ENCODE assay signal across 8 mouse cellular contexts in the genomic region with DNA sequence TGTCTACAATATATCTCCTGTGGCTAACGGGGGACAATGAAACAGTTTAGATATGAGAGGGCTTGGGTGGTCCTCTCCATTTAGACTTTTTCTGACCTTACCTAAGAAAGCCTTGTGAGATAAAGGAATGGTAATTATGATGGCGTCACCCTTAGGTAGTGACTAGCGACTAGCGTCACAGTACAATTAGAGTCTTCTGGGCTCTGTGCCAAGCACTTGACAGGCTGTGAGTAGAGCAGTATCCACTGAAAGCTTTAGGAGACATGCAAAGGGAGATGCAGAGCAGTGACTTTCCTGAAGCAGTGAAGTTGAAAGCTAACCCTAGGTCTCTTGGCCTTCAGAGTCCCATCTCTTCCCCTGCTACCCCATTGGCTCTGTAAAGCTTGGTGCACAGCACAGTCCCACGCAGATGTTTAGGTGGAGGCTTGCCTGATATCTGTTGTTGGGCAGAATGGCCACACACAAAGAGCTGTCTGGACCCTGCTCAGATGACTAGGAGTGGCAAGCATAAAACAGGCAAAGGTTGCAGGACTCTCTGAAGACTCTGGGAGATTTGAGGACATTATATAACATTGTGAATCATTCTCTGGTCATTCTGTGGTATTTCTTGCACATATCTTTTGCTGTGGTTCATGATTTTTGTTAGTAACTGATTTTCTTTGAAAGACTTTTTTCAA. TPM values are rescaled to one million over a fixed set of nuclear protein-coding genes. Genes with fewer than 3 reads are reported as not detected.
A peak's percentile ranks its signal among the peaks of the same experiment; 100 is the strongest.
DNase-seq lines count a peak whose midpoint lies in the region; ATAC-seq and TF ChIP-seq lines count a peak whose summit lies in the region.
"Had no signal": no experiment of that assay in that cellular context is flagged by ENCODE, and none has a peak within 500 bp of the region (broad histone marks: within the 10 kb centered on the region; RNA-seq: fewer than 3 reads in every experiment).

No protein-coding gene starts in this region.

- WGBS in heart, embryonic 11.5 days (ENCODE audit: insufficient replicate concordance), result 24% methylated on average over 5 of the region's 5 CpGs
- WGBS in kidney, postnatal 0 days, result 48% methylated on average over 5 of the region's 5 CpGs
- 23% methylated on average over 5 of the region's 5 CpGs for WGBS in stomach, embryonic 15.5 days

- no peaks in the 10 kb centered on the region for H3K36me3 ChIP-seq in heart, embryonic 11.5 days (ENCODE audit: control insufficient read depth, insufficient read depth, low read length)
- H3K36me3 ChIP-seq in kidney, postnatal 0 days (ENCODE audit: insufficient read depth, low read length), result no peaks in the 10 kb centered on the region
- H3K36me3 ChIP-seq in stomach, embryonic 15.5 days, result no peaks in the 10 kb centered on the region; the same call in 1 of the 2 replicates

- TF ChIP-seq CTCF in kidney, postnatal 0 days (IDR thresholded peaks at IDR 0.05; ENCODE audit: low read depth), result no peak

- peaks cover 5% of the 10 kb centered on the region for H3K4me1 ChIP-seq in heart, embryonic 11.5 days (ENCODE audit: control insufficient read depth, insufficient read depth, low read length)
- no peaks in the 10 kb centered on the region; the same call in 1 of the 2 replicates for H3K4me1 ChIP-seq in kidney, postnatal 0 days (replicated peaks; ENCODE audit: insufficient read depth, low read length)
- H3K4me1 ChIP-seq in stomach, embryonic 15.5 days, result no peaks in the 10 kb centered on the region

- H3K27ac ChIP-seq in heart, embryonic 11.5 days (ENCODE audit: low read depth, low read length), result peak overlapping the region; percentile 52
- H3K27ac ChIP-seq in kidney, postnatal 0 days, result no peak overlapping the region
- H3K27ac ChIP-seq in stomach, embryonic 15.5 days, result no peak overlapping the region
- H3K27ac ChIP-seq: gastrocnemius, adult 2 months had no signal

- DNase-seq in right cerebral cortex, adult 18-20 months, result peak; percentile 25
- no peak for DNase-seq in right cerebral cortex, postnatal 36 days (ENCODE audit: low spot score in 2 of 2)
- DNase-seq in kidney, postnatal 0 days (ENCODE audit: low spot score), result peak; percentile 40
- DNase-seq in layer of hippocampus, adult 9-10 months (ENCODE audit: low spot score), result no peak
- no peak for DNase-seq in urinary bladder, postnatal 10 days (ENCODE audit: low spot score)
- DNase-seq: gastrocnemius, adult 2 months had no signal

- no peak overlapping the region for H3K9ac ChIP-seq in heart, embryonic 11.5 days (ENCODE audit: low read depth, low read length)
- no peak overlapping the region for H3K9ac ChIP-seq in kidney, postnatal 0 days (ENCODE audit: low read depth, low read length)
- no peak overlapping the region for H3K9ac ChIP-seq in stomach, embryonic 15.5 days

- H3K27me3 ChIP-seq in heart, embryonic 11.5 days (ENCODE audit: control insufficient read depth, insufficient read depth, low read length), result no peaks in the 10 kb centered on the region
- H3K27me3 ChIP-seq in kidney, postnatal 0 days (ENCODE audit: insufficient read depth, low read length), result no peaks in the 10 kb centered on the region
- H3K27me3 ChIP-seq in stomach, embryonic 15.5 days (replicated peaks), result no peaks in the 10 kb centered on the region

- no peak overlapping the region for H3K4me2 ChIP-seq in heart, embryonic 11.5 days
- no peak overlapping the region for H3K4me2 ChIP-seq in kidney, postnatal 0 days (ENCODE audit: low read length)
- H3K4me2 ChIP-seq in stomach, embryonic 15.5 days, result no peak overlapping the region

- no peaks in the 10 kb centered on the region for H3K9me3 ChIP-seq in heart, embryonic 11.5 days (replicated peaks; ENCODE audit: control insufficient read depth, low read length)
- H3K9me3 ChIP-seq in kidney, postnatal 0 days (replicated peaks; ENCODE audit: low read length), result no peaks in the 10 kb centered on the region
- no peaks in the 10 kb centered on the region for H3K9me3 ChIP-seq in stomach, embryonic 15.5 days

- no peak overlapping the region for H3K4me3 ChIP-seq in heart, embryonic 11.5 days (ENCODE audit: low read depth, low read length)
- H3K4me3 ChIP-seq in kidney, postnatal 0 days (replicated peaks; ENCODE audit: low read depth, low read length), result no peak overlapping the region
- H3K4me3 ChIP-seq in stomach, embryonic 15.5 days (replicated peaks), result no peak overlapping the region
- H3K4me3 ChIP-seq: gastrocnemius, adult 2 months had no signal

- ATAC-seq in heart, embryonic 11.5 days (replicated peaks; ENCODE audit: insufficient number of reproducible peaks, low FRiP score, low TSS enrichment), result peak; percentile 59; the same call in 1 of the 2 replicates
- ATAC-seq in kidney, postnatal 0 days (replicated peaks; ENCODE audit: low FRiP score, low read depth), result no peak
- 0 out of 2 replicates have a peak, but pooled peaks have one; percentile 54 for ATAC-seq in stomach, embryonic 15.5 days (ENCODE audit: insufficient read depth, low FRiP score, low read depth)

RNA-seq across cellular contexts. Expression of a gene that starts 48.1 kb away (rescaled TPM):
- 47.6 and 48.5 TPM in 2 replicates for polyA plus RNA-seq in heart, embryonic 11.5 days (2014; fragmentation: Nextera tagmentation; extraction: Ambion mirVana)
- polyA plus RNA-seq in kidney, postnatal 0 days (2015; fragmentation: Nextera tagmentation; extraction: Ambion mirVana), result 24.1 and 24.5 TPM in 2 replicates
- polyA plus RNA-seq in stomach, embryonic 15.5 days (2015; fragmentation: Nextera tagmentation; extraction: Ambion mirVana), result 21.6 and 27.9 TPM in 2 replicates

Comparison
In these comparisons a context has a peak if more than half of its experiments do, and no peak if none do; other contexts are left out.
1. DNase-seq: peak in right cerebral cortex, adult 18-20 months (single experiment) and kidney, postnatal 0 days (single experiment); none in right cerebral cortex, postnatal 36 days (0 of 2), layer of hippocampus, adult 9-10 months (single experiment) and urinary bladder, postnatal 10 days (single experiment).